Mouse (Mus musculus) left cerebral cortex, postnatal 10 days (tissue): Measurements from ENCODE around the gene Ambra1. TPM values are rescaled to one million over a fixed set of nuclear protein-coding genes. Genes with fewer than 3 reads are reported as not detected.
A peak's percentile ranks its signal among the peaks of the same experiment; 100 is the strongest.

Experiments used
- DNase-seq, 2 experiments: peaks; one replicate each; pipeline ENCODE4 v3.0.0; 2021 to 2022; ENCODE audit warnings: low spot score in 2 of 2, mixed read lengths in 1 of 2; ENCODE audit errors: extremely low spot score in 1 of 2
- intact Hi-C: fragments of 180-260 bp; cut with DNase I; formaldehyde crosslinking; loops from one replicate; pipeline ENCODE4 v1.15.1; 2025
- total RNA-seq, 2 experiments: library from RNA; stranded (reverse); gene quantifications; 2 replicates each; pipeline ENCODE4 v1.2.3; 2021

Ambra1 gene
- 10 to 100 TPM; 54.9 to 56.1 TPM for total RNA-seq

DNA sequence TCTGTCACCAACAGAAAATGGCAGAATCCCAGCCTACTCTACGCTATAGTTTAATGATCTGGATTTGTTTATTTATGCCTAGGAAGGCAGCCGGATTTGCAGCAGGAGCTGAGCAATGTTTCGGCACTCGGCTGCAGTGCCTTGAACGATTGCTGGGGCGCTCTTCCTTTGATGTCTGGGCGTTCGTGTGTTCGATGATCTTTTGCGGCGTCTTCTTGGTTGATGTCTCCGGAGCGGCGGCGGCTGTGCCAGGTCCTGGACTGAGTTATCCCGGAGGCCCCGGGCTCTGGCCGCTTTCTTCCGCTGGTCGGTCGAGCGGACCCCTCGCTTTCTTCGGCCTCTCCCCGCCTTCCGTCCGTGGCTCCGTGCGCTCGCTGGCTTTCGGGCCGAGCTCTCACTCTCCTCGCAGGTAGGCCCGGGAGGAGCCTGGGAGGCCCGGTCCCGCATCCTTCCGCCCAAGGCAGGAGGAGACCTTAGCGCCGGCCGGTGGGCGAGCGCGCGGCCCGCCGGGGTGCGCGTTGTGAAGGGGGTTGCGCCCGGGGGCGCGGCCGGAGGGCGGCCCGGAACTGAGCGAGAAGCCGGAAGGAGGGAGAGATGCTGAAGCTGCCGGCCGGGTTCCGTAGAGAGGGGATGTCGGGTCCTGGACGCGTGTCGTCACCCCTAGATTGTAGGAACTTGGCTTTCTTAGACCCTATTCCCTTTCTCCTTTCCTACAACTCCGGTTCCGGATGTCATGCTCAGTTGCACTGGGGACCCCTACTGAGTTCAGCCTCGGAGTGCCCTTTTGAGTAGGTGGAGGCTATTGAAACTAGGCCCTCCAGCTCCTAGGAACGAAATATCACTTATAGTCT, at the start of gene Ambra1:
Ambra1 (plus strand) TSS at position 164 of the 851 bp plus-strand sequence.
- DNase-seq: peak; percentile 83 to 85
- intact Hi-C loops: no loop called here

DNA sequence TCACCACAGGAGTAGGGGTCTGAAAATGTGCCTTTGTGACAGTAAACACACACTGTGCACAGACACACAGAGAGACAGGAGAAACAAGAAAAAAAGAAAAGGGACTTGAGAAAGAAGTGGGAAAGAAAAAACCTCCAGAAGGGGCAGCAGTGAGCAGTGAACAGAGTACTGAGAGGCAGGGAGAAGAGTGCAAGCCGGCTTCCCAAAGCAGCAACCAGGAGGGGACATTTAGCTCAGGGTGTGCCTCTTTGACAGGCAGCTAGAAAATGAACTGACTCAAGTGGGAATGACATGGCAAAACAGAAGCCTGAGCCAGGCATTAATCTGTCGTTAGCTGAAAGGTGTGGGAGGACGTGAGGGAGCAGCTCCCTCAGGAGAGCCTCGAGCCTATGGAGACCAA, 47.1 kb upstream of the Ambra1 start:
- intact Hi-C loops: no loop called here
- peak; percentile 47 to 74 for DNase-seq

DNA sequence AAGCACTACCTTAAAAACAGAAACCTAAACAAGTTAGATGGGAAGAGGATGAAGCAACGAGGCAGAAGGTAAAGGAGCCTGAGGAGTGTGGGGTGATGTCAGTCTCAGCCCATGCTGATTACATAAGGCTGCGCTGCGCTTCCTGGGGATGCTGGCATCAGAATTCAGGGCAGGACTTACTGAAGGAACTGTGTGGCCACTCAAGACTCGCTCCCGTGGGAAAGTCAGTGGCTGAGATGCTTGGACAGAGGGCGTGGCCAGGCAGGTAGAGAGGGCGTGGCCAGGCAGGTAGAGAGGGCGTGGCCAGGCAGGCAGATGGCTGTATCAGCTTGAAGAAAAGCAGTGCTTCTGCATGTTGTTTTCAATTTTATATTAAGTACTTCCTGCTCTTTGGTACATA, 46.0 kb upstream of the Ambra1 start:
- no peak for DNase-seq
- intact Hi-C loops: no loop called here

DNA sequence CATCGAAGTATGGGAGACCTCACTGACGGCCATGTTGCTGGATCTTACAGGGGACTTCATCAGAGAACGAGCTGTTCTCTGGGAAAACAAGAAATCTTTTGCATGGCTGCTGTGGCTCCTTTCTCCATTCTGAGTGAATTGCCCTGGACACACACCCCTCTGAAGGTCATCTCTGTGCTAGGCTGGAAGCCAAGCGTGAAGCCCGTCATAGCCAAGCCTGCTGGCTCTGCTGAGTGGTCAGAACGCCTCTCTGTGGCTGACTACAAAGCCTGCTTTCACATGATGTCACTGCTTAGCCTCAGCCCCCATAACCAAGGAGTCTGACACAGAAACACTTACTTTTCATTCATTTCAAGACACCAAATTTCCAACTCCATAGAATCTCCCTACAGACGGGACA, 40.5 kb upstream of the Ambra1 start:
- DNase-seq: no peak
- intact Hi-C loops: no loop called here

DNA sequence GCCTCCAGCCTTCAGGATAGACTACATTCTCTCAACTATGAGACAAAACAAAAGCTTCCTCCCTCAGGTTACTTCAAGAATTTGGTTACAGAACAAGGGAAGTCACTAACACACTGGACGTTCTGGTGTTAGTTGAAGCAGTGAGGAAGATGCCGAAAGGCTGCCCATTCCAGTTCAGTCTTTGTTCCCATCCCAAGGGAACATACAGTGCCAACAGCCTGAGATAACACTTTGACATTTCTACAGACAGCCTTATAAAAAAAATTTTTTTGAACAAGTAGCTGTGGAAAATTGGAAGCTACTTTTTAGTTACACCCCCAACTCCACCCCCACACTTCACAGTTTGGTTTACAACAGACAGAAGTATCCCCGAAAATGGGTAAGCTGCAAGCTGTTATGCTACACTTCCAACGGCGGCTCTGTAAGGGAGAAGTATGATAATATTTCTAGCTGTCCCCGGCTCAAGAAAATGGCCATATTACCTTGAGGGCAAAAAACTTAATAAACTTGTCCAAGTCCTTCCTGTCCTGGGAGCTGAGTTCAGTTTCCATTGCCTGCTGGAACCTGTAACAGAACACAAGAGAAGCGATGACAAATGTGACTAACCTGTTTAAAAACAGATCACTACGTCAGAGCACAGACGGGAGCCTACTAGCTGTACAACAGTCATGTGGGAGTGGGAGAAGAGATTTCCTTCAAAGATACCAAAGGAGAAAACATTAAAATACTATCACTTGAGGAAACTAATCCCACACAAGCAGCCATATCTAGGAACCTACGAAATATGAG, 34.3 kb upstream of the Ambra1 start:
- DNase-seq: peak in 1 of 2 experiments; percentile 24
- intact Hi-C loops: no loop called here

DNA sequence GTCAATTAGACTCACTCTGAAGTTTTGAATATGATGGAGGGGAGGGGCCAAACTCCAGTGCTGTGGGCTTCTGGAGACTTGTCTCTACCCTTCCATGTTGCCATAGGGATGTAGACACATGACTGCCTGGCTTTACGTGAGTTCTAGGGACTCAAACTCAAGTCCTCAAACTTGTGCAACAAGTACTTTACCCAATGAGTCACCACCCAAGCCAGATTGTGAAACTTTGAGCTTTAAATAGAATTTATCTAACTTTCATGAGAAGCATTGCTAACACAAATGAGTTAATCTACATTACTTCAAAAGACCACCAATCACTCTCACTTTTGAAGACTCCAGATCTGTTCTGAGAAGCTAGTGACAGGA, 33.7 kb upstream of the Ambra1 start:
- DNase-seq: no peak
- intact Hi-C loops: no loop called here

DNA sequence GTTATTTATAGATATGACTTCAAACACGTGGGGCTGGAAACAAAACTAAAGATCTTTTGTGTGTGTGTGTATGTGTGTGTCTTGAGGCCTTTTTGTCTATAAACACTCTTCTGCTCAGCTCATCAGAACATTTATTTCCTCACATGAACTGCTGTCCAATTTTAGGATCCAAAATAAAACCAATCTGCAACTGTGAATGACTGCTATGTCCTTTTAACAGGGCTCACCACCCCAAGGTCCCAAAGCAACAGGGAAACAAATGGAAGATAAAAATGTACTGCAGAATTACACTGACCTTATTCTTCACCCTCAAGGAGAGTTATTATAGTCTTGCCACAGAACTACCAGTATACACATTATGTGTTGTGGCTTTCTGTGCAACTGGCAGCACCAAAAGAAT, 30.7 kb upstream of the Ambra1 start:
- DNase-seq: no peak
- intact Hi-C loops: no loop called here

DNA sequence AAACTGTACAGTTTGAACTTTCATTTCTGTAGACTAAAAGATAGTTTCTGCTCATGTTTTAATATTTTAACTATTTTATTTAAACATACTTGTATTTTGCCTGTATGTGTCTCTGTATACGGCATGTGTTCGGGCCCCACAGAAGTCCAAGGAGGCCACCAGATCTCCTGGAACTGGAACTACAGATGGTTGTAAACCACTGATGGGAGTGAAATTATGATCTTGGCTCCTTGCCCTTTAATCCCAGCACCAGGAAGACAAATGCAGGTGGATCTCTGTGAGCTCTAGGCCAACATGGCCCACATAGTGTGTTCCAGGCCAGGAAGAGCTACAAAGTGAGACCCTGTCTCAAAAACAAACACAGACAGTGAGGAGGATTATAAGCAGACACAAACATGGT, 28.6 kb upstream of the Ambra1 start:
- DNase-seq: no peak
- intact Hi-C loops: no loop called here

DNA sequence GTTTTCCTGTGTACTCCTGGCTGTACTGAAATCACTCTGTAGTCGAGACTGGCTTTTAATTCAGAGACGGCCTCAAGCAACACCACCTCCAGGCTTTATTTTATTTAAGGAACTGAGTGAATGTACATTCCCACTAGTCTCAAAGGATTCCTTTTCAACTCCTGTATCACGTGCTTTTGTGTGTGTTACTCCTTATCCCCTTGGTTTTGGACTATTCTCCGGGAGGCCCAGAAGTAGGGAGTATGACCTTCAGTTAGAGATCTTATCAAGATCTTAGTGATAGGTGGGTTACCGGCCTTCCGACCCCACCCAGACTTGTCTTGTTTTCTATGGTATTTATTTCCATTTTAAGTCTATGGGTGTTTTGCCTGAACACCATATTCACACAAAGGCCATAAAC, 24.2 kb upstream of the Ambra1 start:
- DNase-seq: no peak
- intact Hi-C loops: no loop called here

DNA sequence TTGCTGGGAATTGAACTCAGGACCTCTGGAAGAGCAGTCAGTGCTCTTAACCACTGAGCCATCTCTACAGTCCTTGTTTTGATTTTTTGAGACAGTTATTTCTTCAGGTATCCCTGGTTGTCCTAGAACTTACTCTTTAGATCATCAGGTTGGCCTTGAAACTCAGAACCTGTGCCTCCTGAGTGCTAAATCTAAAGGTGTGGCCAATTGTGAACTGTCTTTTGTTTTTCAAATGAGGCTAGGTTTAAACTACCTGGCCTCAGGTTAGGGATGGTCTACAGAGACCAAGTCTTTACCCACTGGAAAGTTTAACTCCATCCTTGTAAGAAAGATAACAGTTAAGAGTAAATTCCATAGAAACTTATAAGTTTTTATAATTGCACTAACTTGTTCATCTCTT, 23.5 kb upstream of the Ambra1 start:
- intact Hi-C loops: no loop called here
- DNase-seq: no peak

DNA sequence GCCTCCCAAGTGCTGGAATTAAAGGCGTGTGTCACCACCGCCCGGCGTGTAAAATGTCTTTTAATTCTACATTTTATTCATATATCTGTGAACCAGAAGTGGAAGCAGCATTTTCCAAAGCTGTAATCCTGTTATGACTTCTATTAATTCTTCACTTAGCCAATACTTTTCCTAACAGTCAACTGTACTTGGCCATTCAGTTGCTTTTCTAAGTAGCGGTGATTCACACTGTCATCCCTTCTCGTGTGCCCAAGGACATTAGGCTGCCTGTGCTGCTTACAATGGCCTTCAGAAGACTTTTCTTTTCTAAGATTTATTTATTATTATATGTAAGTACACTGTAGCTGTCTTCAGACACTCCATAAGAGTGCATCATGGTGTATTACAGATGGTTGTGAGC, 21.6 kb upstream of the Ambra1 start:
- intact Hi-C loops: no loop called here
- no peak for DNase-seq

DNA sequence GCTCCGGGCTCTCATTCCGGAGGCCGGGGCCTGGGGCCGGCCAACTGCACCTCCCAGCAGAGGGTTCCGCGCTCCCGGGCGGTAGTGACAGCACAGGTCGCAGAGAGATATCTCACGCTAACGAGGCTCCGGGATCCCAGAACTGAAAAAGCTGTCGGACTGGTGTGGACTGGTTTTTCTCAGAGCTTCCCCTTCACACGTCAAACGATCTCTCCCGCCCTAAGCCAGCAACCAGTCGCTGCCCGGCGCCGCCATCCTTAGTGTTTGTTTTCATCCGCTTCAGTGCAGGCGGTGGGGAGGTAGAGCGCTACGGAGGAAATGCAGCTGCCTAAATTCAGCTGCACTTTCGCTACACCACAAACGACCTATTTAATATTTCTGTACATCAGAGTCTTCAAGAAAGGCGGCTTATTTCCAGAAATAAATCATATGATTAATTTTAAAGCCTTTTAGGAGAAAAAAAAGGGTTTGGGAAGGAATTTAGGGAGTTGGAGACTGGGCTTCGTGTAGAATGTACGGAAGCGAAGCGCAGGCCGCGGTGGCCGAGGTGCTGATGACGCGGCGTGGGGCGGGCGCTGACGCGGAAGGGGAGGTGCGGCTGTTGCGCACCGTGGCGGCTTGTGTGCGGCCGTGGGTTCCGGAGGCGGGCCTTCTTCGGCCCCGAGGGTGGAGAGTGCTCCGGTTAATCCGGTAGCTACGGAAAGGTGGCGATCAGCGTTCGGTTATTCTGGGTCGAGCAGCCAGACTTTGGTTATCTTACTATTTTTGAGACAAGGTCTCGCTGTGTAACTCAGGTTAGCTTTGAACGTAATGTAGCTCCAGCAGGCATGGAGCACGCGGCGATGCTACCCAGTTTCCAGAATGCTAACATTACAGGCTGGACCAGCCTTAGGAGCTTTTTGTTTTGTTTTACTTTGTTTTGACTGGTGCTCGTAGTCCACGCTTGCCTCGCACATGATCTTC, 19.4 kb upstream of the Ambra1 start, which contains the start of the genes Atg13 and Harbi1:
Atg13 (minus strand) TSS at position 305 of the 963 bp plus-strand sequence.
Harbi1 (plus strand) TSS at position 581 of the 963 bp plus-strand sequence.
- DNase-seq: peak; percentile 86 to 96
- intact Hi-C loops: no loop called here

DNA sequence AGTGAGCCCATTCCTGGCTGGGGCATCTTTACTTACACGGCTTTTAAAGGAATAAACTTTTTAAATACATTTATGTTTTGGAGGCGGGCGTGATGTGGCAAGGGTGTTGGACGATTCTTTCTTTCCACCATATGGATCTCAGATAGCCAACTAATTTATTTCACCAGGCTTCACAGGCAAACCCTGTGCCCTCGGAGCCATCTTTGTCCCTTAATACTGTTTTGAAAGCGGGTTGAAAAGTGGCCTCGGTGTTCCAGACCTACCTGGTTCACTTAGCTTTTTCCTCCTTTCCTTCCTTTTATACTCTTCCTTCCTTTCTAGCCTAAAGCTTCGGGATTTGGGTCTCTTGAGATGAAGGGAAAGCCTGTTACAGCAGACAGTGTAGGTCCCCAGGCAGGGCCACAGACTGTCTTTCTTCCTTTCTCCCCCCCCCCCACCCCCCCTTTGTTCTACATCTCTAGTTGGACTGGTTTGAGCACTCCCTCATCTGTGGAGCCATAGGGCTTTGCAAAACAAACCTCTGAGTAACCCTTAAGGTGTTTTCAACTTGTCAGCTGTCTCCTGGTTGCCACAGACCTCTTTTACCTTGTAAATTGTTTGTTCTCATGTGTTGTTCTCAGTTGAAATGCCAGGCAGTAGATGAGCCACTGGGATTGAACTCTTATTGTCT, 18.5 kb upstream of the Ambra1 start:
- intact Hi-C loops: no loop called here

DNA sequence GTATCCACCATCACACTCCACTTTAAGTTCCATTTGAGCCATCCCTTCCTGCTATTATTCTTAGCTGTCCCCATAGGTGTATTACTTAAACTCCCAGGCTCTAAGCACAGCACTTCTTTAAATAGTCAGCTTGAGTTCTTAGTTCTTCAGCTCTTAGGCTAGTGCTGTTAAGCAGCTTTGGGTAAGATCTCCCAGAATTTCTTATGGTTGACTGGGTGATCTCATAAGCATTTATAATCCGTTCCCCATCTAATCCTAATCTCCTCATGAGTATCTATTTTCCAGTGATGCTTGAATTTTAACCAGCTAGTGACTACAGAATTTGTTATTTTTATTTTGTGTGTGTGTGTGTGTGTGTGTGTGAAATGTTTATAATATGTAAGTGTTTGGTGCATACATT, 15.0 kb upstream of the Ambra1 start:
- intact Hi-C loops: no loop called here
- DNase-seq: no peak

More for the DNA sequence above, 18.5 kb upstream of the Ambra1 start:
- no peak for DNase-seq

DNA sequence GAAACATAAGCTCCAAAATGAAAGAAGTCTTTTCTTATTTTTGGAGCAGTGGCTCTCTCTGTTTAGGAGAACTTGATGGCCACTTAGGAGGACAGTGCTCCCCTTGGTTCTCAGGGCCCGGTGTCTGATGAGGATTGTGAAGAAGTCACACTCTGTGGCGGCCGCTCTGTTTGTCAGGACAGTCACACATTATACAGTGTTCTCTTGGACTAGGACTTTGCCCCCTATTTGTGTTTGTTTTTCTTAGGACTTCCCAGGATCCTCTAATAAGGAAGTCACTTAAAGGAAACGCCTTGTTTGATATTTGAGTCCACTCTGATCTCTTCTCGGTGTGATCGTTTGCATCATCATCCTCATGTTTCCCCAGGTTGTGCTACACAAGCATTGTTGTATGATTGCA, 11.7 kb upstream of the Ambra1 start:
- no peak for DNase-seq
- intact Hi-C loops: no loop called here

DNA sequence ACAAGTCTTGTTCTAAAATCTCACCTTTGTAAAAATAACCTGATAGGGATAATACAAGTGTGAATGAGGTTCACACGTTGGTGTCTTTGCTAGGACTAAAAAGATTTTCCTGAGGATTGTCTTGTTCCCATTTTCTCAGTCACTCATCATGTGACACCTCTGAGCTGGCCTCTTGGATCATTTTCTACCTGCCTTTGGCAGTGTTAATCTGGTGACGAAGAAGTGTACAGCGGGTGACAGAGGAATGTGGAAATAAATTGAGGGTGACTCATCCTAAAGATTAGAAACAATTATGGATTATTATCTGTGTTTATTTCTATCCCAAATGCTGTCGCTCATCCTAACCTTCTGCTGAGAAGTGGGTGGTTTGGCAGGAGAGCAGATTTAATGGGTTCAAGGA, 6.6 kb upstream of the Ambra1 start:
- no peak for DNase-seq
- intact Hi-C loops: no loop called here

DNA sequence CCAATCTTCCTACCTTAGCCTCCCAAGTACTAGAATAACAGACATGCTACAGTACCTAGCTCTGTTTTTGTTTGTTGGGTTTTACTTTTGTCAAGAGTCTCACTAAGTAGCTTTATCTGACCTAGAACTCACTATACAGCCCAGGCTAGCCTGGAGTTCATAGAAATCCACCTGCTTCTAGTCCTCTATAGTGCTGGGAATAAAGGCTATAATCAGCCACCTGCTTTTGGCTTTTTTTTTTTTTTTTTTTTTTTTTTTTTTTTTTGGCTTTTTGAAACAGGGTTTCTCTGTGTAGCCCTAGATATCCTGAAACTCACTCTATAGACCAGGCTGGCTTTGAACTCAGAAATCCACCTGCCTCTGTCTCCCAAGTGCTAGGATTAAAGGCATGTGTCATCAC, 6.0 kb upstream of the Ambra1 start:
- intact Hi-C loops: no loop called here
- no peak for DNase-seq

DNA sequence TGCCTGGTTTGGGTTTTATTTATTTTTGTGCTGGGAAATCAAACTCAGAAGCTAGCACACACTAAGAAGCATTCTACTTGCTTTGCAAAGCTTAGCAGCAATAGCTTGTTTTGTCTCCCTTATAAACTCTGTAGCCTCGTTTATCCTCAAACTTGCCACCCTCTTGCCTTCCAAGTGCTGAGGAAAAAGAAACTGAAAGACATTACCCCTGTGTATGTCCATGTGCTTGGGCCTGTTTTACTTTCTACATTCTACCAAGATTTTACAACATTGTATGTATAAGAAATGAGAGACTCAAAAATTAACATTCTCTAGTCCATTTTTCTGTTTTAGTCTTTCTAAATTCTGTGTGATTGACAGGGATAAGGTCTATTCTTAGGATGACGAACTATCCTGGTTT, 5.2 kb upstream of the Ambra1 start:
- intact Hi-C loops: no loop called here
- DNase-seq: no peak
